Mouse (Mus musculus) limb, embryonic 14.5 days (tissue): Measurements from ENCODE around the gene Metap2. TPM values are rescaled to one million over a fixed set of nuclear protein-coding genes. Genes with fewer than 3 reads are reported as not detected.

Experiments used
- ATAC-seq: fragments of 200-750 bp; cut with Nextera tagmentation; 2 replicates; pipeline ENCODE4 v1.8.0; 2017; ENCODE audit warnings: low read depth, moderate number of reproducible peaks, moderate TSS enrichment; ENCODE audit not compliant: low FRiP score
- DNase-seq: peaks from one replicate; pipeline ENCODE4 v3.0.0-alpha.2; 2015; ENCODE audit warnings: low spot score
- H3K27ac ChIP-seq: fragments of 300-500 bp; sonication (generic); replicated peaks from 2 replicates; pipeline ENCODE4 v1.5.1; 2014; ENCODE audit warnings: low read depth, mild to moderate bottlenecking, low read length, moderate library complexity, mixed read lengths
- H3K27me3 ChIP-seq: fragments of 300-500 bp; sonication (generic); 2 replicates; pipeline ENCODE4 v1.6.1; 2014; ENCODE audit warnings: low read length, mixed read lengths; ENCODE audit not compliant: control insufficient read depth, insufficient read depth
- H3K36me3 ChIP-seq: fragments of 300-500 bp; sonication (generic); 2 replicates; pipeline ENCODE4 v1.6.1; 2014; ENCODE audit warnings: mild to moderate bottlenecking, low read length, moderate library complexity, mixed read lengths; ENCODE audit not compliant: control insufficient read depth, insufficient read depth
- H3K4me1 ChIP-seq: fragments of 300-500 bp; sonication (generic); 2 replicates; pipeline ENCODE4 v1.6.1; 2014; ENCODE audit warnings: antibody characterized with exemption, low read length, mixed read lengths; ENCODE audit not compliant: control insufficient read depth, insufficient read depth
- H3K4me2 ChIP-seq: fragments of 300-500 bp; sonication (generic); replicated peaks from 2 replicates; pipeline ENCODE4 v1.6.1; 2014; ENCODE audit warnings: low read depth, mild to moderate bottlenecking, low read length, moderate library complexity; ENCODE audit not compliant: severe bottlenecking
- H3K4me3 ChIP-seq: fragments of 300-500 bp; sonication (generic); replicated peaks from 2 replicates; pipeline ENCODE4 v1.5.1; 2014; ENCODE audit warnings: low read length
- H3K9ac ChIP-seq: fragments of 300-500 bp; sonication (generic); 2 replicates; pipeline ENCODE4 v1.6.1; 2014; ENCODE audit warnings: mild to moderate bottlenecking, low read depth, low read length, moderate library complexity; ENCODE audit not compliant: severe bottlenecking
- H3K9me3 ChIP-seq: fragments of 300-500 bp; sonication (generic); 2 replicates; pipeline ENCODE4 v1.6.1; 2016; ENCODE audit warnings: low read length; ENCODE audit not compliant: control insufficient read depth
- POLR2A ChIP-seq: fragments of 200-500 bp; IDR thresholded peaks from 2 replicates; pipeline ENCODE4 v1.8.0; 2012; ENCODE audit warnings: inconsistent platforms, mild to moderate bottlenecking, moderate library complexity, borderline replicate concordance; ENCODE audit not compliant: insufficient read depth, insufficient read length; ENCODE audit errors: extremely low read depth
- WGBS: fragments of 180-500 bp; shearing (Covaris S2); extraction: QIAGEN DNeasy Blood & Tissue Kit; methylation state at CpG from one replicate; pipeline ENCODE4 v1.1.7; 2014; 5-methylcytosine and 5-hydroxymethylcytosine counted together
- polyA plus RNA-seq, 2 experiments: library from polyadenylated mRNA; depleted of rRNA in 1 of 2; stranded (reverse) in 1 of 2; unstranded in 1 of 2; fragments of >200 nt; fragmentation: Nextera tagmentation in 1 of 2; extraction: Ambion mirVana in 1 of 2; gene quantifications; 2 replicates each; pipeline versions ENCODE4 v1.2.1 to v1.2.3; 2012 to 2014

Metap2 gene
- polyA plus RNA-seq, 2 experiments, result 143 to 182 TPM

DNA sequence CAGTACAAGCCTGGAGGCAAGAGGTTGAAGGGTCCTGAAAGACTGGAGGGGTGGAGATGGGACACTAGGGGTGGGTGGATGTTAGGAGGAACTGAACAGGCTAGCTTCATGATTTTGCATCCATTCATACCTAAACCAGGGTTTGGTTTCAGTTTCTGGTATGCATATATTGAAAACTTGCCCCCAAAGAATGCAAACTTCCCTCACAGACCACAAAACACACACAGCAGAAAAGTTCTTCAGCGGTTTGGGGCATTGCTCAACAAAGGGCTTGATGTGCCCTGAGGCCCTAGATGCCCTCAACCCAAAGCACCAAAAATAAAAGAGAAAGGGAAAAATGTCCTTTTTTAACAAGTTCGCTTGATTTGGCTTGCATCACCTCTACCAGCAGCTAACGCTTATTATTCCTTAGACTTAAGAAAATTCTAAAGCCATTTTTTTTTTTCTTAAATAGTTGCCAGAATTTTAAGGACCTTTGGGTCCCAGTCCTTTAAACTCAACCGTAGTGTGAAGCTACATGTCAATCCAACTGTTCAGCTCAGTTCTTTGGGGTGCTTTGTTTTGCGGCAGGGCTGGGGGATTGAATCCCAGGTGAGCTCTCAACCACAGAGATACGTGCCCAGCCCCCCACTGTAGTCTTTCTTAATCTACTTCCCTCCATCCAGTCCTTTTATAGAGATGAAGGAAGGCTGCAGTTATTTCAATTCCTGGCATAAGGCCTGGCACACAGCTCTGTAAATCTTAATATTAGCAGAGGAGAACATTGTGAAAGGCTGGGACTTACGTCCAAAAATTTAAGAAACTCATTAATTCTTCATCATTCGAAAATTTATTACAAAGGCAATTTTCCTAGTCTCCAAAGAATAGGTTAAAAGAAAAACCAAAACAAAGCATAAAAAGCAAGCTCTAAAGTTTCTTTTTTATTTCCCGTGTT is 66.7 kb downstream of the Metap2 start:
- no peak for ATAC-seq
- H3K4me1 ChIP-seq, result peaks cover 12% of the 10 kb centered on the region
- H3K9ac ChIP-seq, result no peak overlapping the region
- TF ChIP-seq POLR2A, result no peak
- no peak overlapping the region for H3K4me3 ChIP-seq
- H3K27ac ChIP-seq, result no peak overlapping the region
- no peak overlapping the region for H3K4me2 ChIP-seq
- no peaks in the 10 kb centered on the region for H3K9me3 ChIP-seq
- 34% methylated on average over 9 of the region's 9 CpGs for WGBS
- no peaks in the 10 kb centered on the region for H3K36me3 ChIP-seq
- H3K27me3 ChIP-seq, result peaks cover 52% of the 10 kb centered on the region
- DNase-seq, result no peak

- 24% methylated on average over 7 of the region's 7 CpGs for WGBS
- ATAC-seq (no peak), DNase-seq (peak; percentile 70)
- Histone ChIP-seq H3K9ac (no peak overlapping the region), H3K4me1 (no peaks in the 10 kb centered on the region), H3K27ac (no peak overlapping the region), H3K36me3 (no peaks in the 10 kb centered on the region), H3K4me3 (no peak overlapping the region), H3K4me2 (no peak overlapping the region), H3K27me3 (no peaks in the 10 kb centered on the region), H3K9me3 (no peaks in the 10 kb centered on the region)
- TF ChIP-seq POLR2A, result no peak
Observed at GRCm38 (mm10) chr10:93818661-93819060, 78.2 kb downstream of the Metap2 start.

DNA sequence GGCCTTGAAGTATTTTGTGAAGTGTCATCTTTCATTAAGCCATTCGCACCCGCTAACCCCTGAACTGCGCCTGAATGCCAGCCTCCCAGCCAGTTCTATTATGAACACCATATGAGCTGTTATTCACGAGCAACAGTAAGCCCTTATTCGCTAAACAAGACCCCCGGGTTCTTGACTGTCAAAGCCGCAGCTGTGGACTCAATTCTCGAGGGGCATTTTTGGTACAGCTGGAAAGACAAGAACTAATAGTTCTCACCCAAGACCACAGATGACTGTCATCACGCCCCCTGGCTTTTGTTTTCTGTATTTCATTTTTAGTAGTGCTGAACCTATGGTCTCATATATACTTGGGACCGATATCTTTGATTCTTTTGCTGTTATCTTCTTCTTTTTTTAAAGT is 83.1 kb downstream of the Metap2 start:
- no peak overlapping the region for H3K27ac ChIP-seq
- H3K36me3 ChIP-seq, result no peaks in the 10 kb centered on the region
- DNase-seq (peak; percentile 62), ATAC-seq (peak; percentile 56; the same call in 1 of the 2 replicates)
- no peak overlapping the region for H3K4me3 ChIP-seq
- no peaks in the 10 kb centered on the region for H3K4me1 ChIP-seq
- no peaks in the 10 kb centered on the region for H3K27me3 ChIP-seq
- no peak overlapping the region for H3K4me2 ChIP-seq
- WGBS, result 39% methylated on average over 10 of the region's 10 CpGs
- no peaks in the 10 kb centered on the region for H3K9me3 ChIP-seq
- H3K9ac ChIP-seq, result no peak overlapping the region
- no peak for TF ChIP-seq POLR2A

DNA sequence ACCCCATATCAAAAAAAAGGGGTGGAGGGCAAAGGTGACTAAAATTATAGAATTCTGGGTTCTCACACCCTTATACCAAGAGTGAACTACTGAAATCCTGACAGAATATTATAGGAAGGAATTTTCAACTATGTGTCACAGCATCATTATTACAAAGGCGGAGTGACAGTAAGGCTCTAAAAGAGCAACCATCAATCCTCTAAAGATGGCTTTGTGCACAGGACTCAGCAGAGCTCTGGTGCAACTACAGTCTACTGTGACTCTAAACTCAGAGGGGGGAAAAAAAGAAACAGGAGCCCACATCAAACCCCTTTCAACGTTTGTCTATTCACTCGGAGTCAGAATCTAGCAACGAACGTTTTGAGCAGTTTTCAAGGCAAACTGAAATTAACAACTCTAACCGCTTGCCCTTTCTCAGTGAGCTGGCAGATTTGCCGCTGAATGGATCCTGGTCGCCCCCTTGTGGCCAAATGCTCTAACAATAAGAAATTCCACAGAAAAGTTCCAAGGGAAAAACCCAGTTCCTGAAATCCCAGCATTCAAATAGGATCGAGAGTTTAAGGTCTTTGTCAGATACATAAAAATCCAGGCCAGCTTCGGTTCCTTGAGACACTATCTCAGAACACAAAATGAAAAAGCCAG is 84.0 kb downstream of the Metap2 start:
- Histone ChIP-seq H3K4me2 (peak overlapping the region; percentile 31; the same call in 1 of the 2 replicates), H3K9ac (no peak overlapping the region), H3K27ac (no peak overlapping the region), H3K27me3 (no peaks in the 10 kb centered on the region), H3K4me1 (no peaks in the 10 kb centered on the region), H3K9me3 (no peaks in the 10 kb centered on the region), H3K36me3 (no peaks in the 10 kb centered on the region), H3K4me3 (no peak overlapping the region)
- TF ChIP-seq POLR2A, result no peak
- ATAC-seq (no peak), DNase-seq (peak; percentile 87)
- 15% methylated on average over 10 of the region's 10 CpGs for WGBS

DNA sequence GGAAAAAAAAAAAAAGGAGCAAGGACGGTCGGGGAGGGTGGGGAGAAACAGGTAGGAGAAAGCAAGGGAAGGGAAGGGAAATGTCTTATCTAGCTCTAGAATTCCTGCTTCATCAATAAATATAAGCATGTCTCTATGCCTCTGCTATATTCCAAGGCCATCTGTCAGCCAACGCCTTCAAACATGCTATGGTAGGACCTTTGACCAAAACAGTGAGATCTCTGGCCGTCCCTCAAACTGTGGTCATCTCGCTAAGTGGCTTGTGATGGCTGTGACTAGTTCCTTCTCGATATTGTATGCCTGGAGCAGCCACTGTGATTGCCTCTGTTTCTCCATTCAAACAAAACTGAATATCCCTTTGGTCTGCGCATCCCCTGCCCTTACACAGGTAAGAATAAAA is 84.8 kb downstream of the Metap2 start:
- H3K4me2 ChIP-seq, result no peak overlapping the region
- no peaks in the 10 kb centered on the region for H3K36me3 ChIP-seq
- DNase-seq (no peak), ATAC-seq (no peak)
- H3K9me3 ChIP-seq, result no peaks in the 10 kb centered on the region
- no peaks in the 10 kb centered on the region for H3K4me1 ChIP-seq
- WGBS, result 84% methylated on average over 7 of the region's 7 CpGs
- no peak for TF ChIP-seq POLR2A
- no peak overlapping the region for H3K27ac ChIP-seq
- H3K9ac ChIP-seq, result no peak overlapping the region
- no peak overlapping the region for H3K4me3 ChIP-seq
- H3K27me3 ChIP-seq, result no peaks in the 10 kb centered on the region
